Mouse (Mus musculus) erythroblast, embryonic 14.5 days (primary cell): ENCODE measurements around the gene Ptges2.

Experiments
- GATA1 ChIP-seq: IDR thresholded peaks from 2 replicates; pipeline ENCODE4 v1.6.1; 2012; ENCODE audit warnings: low read length, inconsistent platforms, mixed read lengths
- TAL1 ChIP-seq: IDR thresholded peaks from 3 replicates; pipeline ENCODE4 v1.6.1; 2012; ENCODE audit warnings: low read length, inconsistent platforms, mixed read lengths

DNA sequence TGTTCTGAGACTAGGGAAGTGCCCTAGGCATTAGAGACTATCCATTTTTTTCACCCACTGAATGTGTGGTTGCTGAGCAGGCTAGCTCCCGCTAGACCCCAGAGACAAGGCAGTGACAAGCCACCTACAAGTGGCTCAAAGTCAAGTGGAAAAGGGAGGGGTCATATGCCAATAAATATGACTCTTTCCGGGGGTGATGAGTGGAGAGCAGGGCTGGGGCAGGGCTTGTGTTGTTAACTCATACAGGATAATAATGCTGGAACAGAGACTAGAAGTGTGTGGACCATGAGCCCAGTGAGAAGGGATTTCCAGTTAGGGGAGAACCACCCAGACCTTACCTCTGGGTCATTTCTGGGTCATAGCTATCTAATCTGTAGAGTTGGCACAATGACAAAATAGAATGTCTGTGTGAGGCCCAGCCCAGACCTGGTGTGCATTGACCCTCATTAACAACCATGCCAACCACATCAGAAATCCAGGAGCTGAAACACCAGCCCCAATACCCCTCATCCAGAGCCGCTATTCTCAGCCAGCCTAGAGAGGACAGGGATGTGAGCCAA is 41.3 kb upstream of the Ptges2 start:
- no peak for TF ChIP-seq GATA1
- no peak for TF ChIP-seq TAL1
